Mouse (Mus musculus) ES-Bruce4 (cell line): ENCODE data around the gene Zfpm1. TPM values are rescaled to one million over a fixed set of nuclear protein-coding genes. Genes with fewer than 3 reads are reported as not detected.

ENCODE experiments used
- H3K27ac ChIP-seq: 2 replicates; pipeline ENCODE4 v1.5.1; 2012; ENCODE audit warnings: low read length, inconsistent platforms; ENCODE audit not compliant: insufficient read depth
- H3K27me3 ChIP-seq: 2 replicates; pipeline ENCODE4 v1.6.1; 2012; ENCODE audit warnings: mild to moderate bottlenecking, low read length, inconsistent platforms; ENCODE audit not compliant: control insufficient read depth, poor library complexity, insufficient read depth, severe bottlenecking
- H3K36me3 ChIP-seq: 2 replicates; pipeline ENCODE4 v1.6.1; 2012; ENCODE audit warnings: inconsistent platforms, mild to moderate bottlenecking, low read length, moderate library complexity; ENCODE audit not compliant: control insufficient read depth, poor library complexity, insufficient read depth, severe bottlenecking
- H3K4me1 ChIP-seq: one replicate; pipeline ENCODE4 v1.8.1; 2011; ENCODE audit warnings: low read length; ENCODE audit not compliant: control insufficient read depth, insufficient read depth
- H3K4me3 ChIP-seq: 2 replicates; pipeline ENCODE4 v1.5.1; 2011; ENCODE audit warnings: low read depth, mild to moderate bottlenecking, low read length
- H3K9ac ChIP-seq: 2 replicates; pipeline ENCODE4 v1.6.1; 2012; ENCODE audit warnings: low read depth, mild to moderate bottlenecking, inconsistent platforms; ENCODE audit not compliant: poor library complexity, severe bottlenecking
- H3K9me3 ChIP-seq: replicated peaks from 2 replicates; pipeline ENCODE4 v1.6.1; 2012; ENCODE audit warnings: mild to moderate bottlenecking, low read length, inconsistent platforms; ENCODE audit not compliant: control insufficient read depth, poor library complexity, insufficient read depth, severe bottlenecking
- CTCF ChIP-seq: IDR thresholded peaks from one replicate; pipeline ENCODE4 v1.8.1; 2011; ENCODE audit warnings: low read depth, low read length
- EP300 ChIP-seq: IDR thresholded peaks from 2 replicates; pipeline ENCODE4 v1.6.1; 2011; ENCODE audit warnings: low read depth, low read length; ENCODE audit not compliant: insufficient read depth
- POLR2A ChIP-seq: IDR thresholded peaks from one replicate; pipeline ENCODE4 v1.8.1; 2011; ENCODE audit warnings: low read length; ENCODE audit not compliant: insufficient read depth
- polyA plus RNA-seq: library from polyadenylated mRNA; stranded (reverse); fragments of >200 nt; gene quantifications from 2 replicates; pipeline ENCODE4 v1.2.4, GENCODE M21; 2011; ENCODE audit warnings: low read depth; ENCODE audit not compliant: missing spikeins, insufficient read depth, insufficient read length

The Zfpm1 gene
- polyA plus RNA-seq, 1 experiment = 15.5 TPM

DNA sequence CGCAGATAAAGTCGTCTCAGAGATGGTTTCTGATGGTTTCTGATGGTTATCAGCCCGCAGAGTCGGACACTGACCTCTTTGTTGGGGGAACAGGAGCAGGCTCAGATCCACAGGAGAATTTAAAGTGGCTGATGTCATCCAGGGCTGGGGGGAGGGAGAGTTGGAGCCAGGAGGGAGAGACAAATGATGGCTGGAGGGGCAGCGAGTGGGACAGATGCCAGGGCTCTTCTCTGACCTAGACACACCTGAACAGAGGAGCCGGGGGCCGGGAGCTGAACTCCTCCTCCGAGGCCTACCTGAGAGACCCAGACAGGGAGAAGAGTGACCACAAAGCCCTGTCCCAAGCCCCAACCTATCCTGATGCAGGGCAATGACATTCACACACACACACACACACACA is 47.1 kb downstream of the Zfpm1 start:
- Histone ChIP-seq H3K36me3 (no peaks in the 10 kb centered on the region), H3K9me3 (no peaks in the 10 kb centered on the region), H3K27me3 (no peaks in the 10 kb centered on the region), H3K4me3 (no peak overlapping the region), H3K9ac (no peak overlapping the region), H3K4me1 (peaks cover 4% of the 10 kb centered on the region), H3K27ac (no peak overlapping the region)
- no peak for TF ChIP-seq CTCF
- TF ChIP-seq POLR2A = no peak
- TF ChIP-seq EP300 = no peak

DNA sequence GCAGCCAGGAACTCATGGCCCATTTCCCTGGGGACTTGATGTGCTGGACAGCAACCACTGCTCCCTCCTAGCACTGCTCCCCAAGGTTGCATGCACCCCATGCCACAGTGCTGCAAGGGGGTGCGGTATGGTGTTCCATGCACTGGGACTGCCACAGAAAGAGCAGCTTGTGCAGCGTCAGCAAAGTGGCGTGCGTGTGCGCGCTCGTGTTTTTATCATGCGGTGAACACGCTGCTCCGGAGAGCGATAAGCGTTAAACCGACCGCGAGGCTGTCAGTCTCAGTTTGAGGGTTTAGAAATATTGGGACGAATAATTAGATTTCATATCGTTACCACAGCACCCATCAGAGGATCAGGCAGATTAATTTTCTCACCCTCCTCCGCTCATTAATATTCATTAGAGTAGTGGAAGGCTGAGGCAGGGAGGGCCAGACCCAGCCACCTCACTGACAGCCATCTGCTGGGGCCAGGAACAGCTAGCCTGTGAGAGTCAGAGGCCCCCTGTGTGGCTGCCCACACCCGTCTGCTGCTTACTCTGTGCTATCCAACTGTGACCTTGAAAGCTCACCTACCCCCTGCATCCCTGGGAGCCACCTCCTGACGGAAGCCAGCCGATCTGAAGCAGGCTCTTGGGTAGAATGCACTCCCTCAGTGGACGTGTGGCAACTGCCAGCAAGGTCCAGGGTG is 47.8 kb downstream of the Zfpm1 start:
- Histone ChIP-seq H3K9me3 (no peaks in the 10 kb centered on the region), H3K27ac (no peak overlapping the region), H3K36me3 (no peaks in the 10 kb centered on the region), H3K4me3 (no peak overlapping the region), H3K4me1 (peaks cover 4% of the 10 kb centered on the region), H3K9ac (no peak overlapping the region), H3K27me3 (no peaks in the 10 kb centered on the region)
- TF ChIP-seq EP300 (no peak), POLR2A (no peak), CTCF (no peak)

DNA sequence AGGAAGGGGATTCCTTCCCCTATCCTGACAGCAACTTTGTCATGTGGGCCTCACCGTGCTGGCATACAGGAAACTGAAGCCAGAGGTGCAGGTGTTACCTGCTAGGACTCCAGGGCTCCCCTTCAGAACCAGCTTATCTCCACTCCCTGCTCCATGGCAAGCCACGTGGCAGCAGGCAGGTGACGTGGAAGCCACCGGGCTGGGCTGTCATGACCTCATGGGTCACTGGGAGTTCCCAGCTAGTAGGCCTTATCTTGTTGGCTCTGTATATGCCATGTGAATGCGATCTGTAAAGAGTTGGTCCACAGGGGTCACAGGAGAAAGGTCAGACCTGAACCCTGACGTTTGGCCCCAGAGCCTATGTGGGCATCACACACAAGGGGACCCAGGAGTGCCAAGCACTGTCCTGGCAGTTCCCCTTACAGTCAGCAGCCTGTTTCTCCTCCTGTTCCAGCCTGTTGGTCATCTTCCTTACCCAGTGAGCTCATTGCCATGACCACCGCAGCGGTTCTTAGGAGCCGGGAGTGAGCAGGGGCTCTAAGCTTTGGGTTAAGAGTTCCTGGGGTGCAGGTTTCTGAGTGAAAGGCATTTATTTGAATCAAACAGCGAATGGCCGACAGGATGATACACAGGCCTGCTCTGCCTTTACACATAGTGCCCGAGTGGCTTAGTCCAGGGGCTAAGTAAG is 48.6 kb downstream of the Zfpm1 start:
- no peaks in the 10 kb centered on the region for H3K9me3 ChIP-seq
- H3K27ac ChIP-seq = no peak overlapping the region
- H3K36me3 ChIP-seq = no peaks in the 10 kb centered on the region
- H3K4me3 ChIP-seq = no peak overlapping the region
- H3K4me1 ChIP-seq = peaks cover 4% of the 10 kb centered on the region
- TF ChIP-seq POLR2A = no peak
- no peak for TF ChIP-seq EP300
- no peak for TF ChIP-seq CTCF
- H3K27me3 ChIP-seq = no peaks in the 10 kb centered on the region
- H3K9ac ChIP-seq = no peak overlapping the region

DNA sequence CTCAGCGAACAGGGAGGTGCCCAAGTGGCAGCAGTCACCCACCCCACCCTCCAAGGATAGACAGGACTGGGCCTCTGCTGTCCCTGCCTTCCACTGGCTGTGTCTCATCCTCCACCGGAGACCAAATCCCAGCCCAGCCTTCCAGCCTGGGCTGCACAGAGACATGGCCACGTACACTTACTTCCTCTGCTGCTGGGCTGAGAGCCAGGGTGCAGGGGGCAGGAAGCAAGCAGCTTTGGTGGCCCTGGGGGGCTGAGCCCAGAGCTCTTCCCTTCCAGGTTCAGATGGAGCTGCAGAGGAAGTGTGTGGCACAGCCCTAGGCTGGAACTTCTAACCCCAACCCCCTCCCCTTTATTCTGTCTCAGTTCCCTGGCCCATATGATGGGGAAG is 49.2 kb downstream of the Zfpm1 start:
- H3K4me1 ChIP-seq = peaks cover 1% of the 10 kb centered on the region
- H3K36me3 ChIP-seq = no peaks in the 10 kb centered on the region
- no peak overlapping the region for H3K9ac ChIP-seq
- no peaks in the 10 kb centered on the region for H3K27me3 ChIP-seq
- TF ChIP-seq CTCF = no peak
- TF ChIP-seq POLR2A = no peak
- TF ChIP-seq EP300 = no peak
- no peak overlapping the region for H3K4me3 ChIP-seq
- no peak overlapping the region for H3K27ac ChIP-seq
- H3K9me3 ChIP-seq = no peaks in the 10 kb centered on the region

DNA sequence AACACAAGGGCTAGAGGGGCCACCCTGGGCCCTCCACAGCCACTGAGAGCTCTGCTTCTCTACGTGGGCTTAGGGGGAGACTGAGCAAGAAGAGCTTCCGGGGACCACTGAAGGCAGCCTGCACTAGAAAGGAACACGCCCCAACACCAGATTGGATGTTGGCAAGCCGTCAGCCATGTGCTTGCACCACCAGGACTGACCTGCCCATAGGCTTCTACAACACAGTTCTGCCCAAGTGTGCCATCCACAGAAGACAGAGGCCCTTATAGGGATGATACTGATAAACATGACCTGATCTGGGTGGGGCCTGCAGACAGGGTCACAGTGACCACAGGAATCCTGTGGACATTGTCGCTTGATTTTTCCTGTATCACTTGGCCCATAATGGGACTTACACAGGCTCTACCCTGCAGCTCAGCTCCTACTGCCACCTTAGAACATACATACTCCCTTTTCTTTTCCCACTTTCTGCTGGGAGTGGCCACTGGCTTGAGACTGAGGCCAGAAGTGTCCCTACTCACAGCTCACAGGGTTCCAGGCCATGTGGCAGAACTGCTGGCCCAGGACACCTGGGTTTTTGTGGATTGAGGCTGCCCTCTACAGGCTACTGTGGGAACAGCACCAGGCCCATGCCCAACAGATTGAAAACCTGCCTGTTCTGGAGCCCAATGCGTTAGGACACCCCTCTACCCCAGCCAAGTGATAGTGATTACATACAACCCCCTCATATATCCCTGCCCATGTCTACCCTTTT is 51.0 kb downstream of the Zfpm1 start:
- peaks cover 4% of the 10 kb centered on the region; the same call in 1 of the 2 replicates for H3K27me3 ChIP-seq
- no peak overlapping the region for H3K4me3 ChIP-seq
- no peaks in the 10 kb centered on the region for H3K9me3 ChIP-seq
- no peaks in the 10 kb centered on the region for H3K4me1 ChIP-seq
- TF ChIP-seq CTCF = peak; percentile 94
- no peak for TF ChIP-seq POLR2A
- TF ChIP-seq EP300 = no peak
- H3K36me3 ChIP-seq = no peaks in the 10 kb centered on the region
- no peak overlapping the region for H3K9ac ChIP-seq
- H3K27ac ChIP-seq = no peak overlapping the region

DNA sequence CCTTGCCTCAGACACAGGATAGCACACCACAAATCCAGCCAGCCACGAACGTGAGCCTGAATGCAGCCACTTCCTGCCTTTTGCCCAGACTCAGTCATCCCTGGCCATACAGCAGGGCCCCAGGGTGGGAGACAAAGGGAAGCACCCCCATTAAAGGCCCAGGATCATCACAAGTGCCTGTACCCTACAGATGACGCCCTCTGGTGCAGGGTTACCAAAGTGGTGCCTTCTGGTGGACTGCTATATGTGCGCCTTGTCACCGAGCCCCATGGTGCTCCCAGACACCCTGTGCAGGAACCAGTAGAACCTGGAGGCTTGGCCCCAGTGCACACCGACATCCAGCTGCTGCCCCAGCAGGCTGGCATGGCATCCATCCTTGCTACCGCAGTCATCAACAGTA is 51.6 kb downstream of the Zfpm1 start:
- no peaks in the 10 kb centered on the region for H3K9me3 ChIP-seq
- peaks cover 4% of the 10 kb centered on the region; the same call in 1 of the 2 replicates for H3K27me3 ChIP-seq

More for the DNA sequence above, 51.6 kb downstream of the Zfpm1 start:
- H3K36me3 ChIP-seq = no peaks in the 10 kb centered on the region
- no peak overlapping the region for H3K4me3 ChIP-seq
- no peak overlapping the region for H3K27ac ChIP-seq
- H3K4me1 ChIP-seq = no peaks in the 10 kb centered on the region
- H3K9ac ChIP-seq = no peak overlapping the region
- TF ChIP-seq POLR2A = no peak
- TF ChIP-seq EP300 = no peak
- no peak for TF ChIP-seq CTCF
